Mouse (Mus musculus): ENCODE results near the gene Gm17606.
"Not testable (repeated sequence)": the region's sequence is repeated elsewhere in the genome, so short reads cannot be mapped to it uniquely, and the experiment has no call there.

Gm17606 gene

DNA sequence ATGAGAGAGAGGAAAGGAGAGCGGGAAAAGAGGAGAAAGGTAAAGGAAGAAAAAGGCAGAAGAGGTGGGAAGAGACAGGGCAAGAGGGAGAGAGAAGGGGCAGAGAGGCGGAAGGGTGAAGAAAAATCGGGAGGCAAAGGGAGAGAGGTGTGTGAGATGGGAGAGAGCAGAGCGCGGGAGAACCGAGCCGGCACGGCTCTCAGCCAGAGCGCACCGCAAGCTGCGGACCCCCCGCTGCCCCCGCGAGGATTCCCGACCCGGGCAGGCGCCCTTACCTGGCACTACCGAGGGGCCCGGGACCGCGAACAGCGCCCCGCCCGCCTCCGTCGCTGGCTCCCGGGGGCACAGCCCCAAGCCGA is at the start of gene Gm17606:
Gm17606 (plus strand) TSS at position 7 of the 359 bp plus-strand sequence.
- in situ Hi-C loops (cut with MboI): no loop called here

DNA sequence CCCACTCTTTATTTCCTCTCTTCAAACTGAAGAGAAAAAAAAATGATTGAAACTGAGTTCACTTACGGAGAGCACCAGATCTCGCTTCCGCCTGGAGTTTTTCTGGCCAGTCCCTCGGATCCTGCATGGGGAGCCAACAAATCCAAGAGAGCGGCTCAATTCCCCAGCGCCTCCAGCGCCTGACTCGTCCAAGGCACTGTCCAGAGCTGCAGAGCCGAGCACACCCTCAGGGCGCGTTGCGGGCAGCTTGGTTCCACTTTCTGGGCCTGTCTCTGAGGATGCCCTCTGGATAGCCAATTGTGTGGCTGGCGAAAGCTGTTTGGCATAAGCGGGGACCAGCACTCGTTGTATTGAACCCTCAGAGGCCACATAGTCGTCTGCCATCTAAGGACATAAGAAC is 49.7 kb upstream of the Gm17606 start:
- in situ Hi-C loops (cut with MboI): no loop called here

DNA sequence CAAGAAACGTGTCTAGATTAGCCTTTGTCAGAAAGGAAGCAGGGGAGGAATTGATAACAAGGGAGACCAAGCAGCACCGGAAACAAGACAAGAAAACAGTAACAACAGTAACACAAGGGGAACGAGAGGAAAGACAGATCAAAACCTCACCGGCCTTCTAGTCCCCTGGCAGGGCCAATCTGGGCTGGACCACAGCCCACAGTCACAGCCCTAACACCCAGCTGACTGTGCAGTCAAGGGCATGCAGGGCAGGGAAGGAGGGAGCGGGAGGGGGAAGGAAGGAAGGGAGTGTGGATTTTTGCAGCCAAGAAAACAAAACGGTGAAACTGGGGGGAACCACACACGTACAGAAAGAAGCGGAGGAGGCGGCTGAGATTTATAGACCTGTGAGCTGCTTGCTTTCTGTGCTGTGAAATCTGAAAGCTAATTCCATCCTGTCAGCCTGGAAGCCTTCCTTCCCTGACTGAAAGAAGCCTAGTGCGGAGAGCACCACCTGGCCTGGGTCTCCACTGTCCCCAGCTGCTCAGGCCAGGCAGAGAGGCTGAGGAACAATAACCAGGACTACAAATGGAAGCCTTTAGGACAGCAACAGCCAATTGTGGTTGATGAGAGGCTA is 48.3 kb upstream of the Gm17606 start:
- in situ Hi-C loops (cut with MboI): no loop called here

DNA sequence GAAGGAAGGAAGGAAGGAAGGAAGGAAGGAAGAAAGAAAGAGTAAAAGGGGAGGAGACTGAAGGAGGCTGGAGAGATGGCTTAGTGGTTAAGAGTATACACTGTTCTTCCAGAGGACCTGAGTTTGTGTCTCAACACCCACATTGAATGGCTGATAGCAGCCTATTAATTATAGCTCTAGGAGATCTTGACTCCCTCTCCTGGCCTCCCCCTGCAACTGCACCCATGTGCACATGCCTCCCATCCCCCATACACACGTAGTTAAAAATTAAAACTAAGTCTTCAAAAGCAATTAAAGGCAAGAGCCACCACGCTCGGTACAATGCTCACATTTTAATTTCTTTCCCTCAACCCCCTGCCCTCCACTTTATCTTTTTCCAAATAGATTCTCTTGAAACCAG is 46.7 kb upstream of the Gm17606 start:
- in situ Hi-C loops (cut with MboI): no loop called here

DNA sequence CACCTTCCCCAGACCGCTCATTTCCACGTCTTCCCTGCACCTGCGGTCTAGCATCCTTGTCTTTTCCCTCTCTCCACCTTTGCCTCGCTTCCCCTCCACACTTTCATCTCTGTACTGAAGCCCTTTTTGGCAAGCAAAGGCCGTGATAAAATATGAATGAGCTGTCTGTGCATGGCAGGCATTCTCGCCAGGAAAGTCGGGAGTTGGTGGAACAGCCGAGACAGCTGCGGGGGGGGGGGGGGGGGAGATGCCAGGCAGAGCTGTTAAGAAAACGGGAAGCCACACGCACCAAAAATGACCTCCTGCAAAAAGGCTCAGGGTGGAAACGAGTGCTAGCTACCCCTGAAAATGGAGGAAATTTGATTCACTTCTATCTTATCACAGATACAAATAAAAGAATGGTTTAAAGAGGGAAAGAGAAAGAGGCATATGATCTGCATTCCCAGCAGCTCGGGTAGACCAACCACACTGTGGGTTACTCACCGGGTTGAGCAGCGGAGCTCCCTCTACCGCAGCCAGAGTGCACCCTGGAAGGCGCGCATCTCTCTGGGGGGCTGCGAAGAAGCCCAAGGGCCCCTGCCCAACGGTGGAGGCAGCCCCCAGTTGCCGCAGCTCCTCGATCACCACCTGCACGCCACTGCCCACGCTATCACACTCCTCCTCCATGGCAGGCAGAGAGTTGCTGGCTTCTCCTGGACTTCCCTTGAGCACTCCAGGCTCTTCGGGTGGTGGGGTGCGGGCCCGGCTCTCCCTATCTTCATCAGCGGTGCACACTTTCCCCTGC is 45.9 kb upstream of the Gm17606 start:
- in situ Hi-C loops (cut with MboI): no loop called here

DNA sequence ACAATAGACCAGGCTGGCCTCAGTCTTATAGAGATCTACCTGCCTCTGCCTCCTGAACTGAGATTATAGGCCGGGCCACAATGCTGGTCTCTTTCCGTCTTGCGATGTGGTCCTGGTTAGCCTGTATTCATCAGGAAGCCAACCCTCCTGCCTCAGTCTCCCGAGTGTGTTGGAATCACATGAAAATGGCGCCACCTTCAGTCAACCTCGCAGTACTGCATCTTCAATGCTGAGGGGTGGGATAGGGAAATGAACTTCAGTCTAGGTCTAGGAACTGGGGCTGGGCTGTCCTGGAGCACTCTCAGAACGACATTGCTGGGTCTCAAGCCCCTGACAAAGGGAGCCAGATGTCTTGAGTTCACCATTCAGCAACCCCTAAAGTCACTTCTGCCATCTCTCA is 43.7 kb upstream of the Gm17606 start:
- in situ Hi-C loops (cut with MboI): no loop called here

DNA sequence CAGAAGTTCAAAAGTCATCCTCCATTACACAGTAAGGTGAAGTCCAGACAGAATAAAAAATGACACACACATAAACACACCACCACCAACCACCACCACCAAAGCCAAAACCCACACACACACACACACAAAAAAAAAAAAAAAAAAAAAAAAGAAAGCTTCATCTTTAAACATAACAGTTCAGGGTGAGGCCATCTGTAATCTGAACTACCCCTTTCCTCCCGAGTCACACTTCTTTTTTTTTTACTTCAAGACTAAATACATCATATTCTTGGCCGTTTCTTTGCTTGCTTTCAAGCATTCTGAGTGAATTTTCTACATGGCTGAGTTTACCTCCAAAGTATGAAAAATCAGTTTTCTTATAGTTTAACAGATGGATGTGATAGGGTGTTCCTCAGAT is 39.2 kb upstream of the Gm17606 start:
- in situ Hi-C loops (cut with MboI): no loop called here

DNA sequence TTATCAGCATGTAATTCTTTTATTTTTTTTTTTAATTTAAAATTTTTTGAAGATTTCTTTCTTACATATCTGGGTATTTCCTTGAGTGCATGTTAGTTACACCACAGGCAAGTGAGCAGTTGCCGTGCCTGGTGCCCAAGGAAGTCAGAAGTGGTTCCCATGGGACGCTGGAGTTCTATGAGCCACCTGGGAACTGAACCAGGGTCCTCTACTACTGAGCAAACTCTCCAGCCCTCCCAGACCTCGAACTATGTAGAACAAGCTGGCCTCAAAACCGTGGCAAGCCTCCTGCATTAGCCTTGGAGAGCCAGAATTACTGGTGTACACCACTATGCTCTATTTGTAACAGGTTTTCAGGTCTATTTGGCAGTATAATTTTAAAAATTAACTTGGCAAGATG is 38.1 kb upstream of the Gm17606 start:
- in situ Hi-C loops (cut with MboI): no loop called here

DNA sequence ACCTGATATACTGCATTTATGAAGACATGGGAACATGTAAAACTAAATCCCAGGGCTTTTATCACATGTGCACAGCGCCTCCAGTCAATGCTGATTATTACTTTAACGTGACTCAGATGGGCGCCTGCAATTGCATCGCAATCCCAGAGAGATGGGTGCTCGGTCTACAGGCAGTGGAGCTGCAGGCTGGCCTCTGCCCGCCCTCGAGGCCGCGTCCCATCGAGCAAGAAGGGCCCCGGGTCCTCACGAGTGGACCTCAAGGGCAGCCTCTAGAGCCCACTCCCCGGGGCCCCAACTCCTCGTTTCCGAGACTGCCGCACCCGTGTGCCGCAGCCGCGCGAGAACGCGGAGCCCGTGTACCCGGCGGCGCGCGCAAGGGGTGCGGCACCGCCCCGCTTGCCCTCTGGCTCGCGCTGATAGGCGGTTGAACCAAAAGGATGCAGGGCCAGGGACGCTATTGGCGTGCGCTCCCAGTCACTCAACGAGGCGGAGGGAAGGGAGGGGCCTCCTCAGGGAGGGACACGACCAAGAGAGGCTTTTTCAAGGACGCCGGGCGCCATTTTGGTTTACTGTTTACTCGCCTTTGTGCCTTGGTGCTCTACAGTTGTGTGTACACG is 37.6 kb upstream of the Gm17606 start:
- in situ Hi-C loops (cut with MboI): no loop called here

DNA sequence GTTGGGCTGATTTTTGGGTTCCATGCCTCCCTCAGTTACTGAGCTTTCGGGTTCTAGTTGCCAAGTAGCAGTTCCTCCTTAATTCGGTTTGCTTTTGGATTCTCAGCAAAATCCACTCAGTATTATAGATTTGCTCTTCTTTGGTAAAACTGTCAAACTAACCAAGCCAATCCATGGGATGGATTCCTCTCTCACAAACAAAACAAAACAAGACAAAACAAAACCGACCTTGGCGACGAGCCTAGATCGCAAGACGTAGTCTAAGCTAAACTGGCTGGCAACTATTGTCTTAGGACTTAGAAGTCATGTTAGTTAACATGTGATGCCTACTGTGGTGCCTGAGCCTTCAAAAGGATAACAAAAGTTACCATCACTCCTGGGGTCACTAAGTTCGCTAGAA is 37.1 kb upstream of the Gm17606 start:
- in situ Hi-C loops (cut with MboI): no loop called here

DNA sequence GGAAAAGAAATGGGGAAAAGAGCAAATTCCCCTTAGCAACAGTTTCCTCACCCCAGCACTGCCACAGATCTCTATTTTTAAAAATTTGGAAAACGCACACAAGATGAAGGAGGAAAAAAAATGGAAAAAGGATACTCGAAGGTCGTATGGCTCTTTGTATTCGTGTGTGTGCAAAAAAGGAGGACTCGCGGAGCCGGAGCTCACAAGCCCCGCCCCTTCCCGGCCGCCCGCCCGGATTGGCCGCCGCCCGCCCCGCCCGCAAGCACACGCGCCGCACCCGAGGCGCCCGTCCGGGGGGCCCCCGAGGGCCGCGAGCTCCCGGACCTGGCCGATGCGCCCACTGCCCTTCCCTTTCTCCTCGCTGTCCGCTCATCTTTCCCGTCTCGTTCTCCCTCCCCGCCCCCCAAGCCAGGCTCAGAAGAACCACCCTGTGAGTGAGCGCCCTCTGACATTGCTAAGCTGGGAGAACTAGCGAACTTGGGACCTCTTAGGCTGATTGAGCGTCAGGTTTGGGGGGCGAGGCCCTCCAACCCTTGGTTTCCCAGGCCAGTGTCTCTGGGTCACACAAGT is 34.9 kb upstream of the Gm17606 start, which contains the start of gene 4931414P19Rik:
4931414P19Rik (minus strand) TSS at position 242 of the 570 bp plus-strand sequence.
- in situ Hi-C loops (cut with MboI): no loop called here

DNA sequence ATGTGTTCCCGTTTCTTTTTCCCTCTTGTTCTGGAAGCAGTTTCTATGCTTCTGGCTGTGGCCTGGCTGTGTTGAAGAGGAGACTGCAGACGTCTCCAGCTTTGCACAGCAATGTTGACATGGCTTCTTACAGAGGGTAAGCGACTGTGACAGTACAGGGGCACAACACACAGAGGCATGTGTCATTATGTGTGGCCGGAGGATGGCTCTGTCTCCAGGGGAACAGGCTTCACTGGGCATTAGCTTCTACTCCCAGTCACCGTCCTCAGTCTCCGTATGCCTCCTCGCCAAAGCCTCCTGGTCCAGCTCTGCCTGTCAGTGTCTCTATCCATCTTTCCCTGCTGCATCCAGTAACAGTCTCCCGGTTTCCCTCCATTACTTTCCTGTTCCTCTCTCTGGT is 33.5 kb upstream of the Gm17606 start:
- in situ Hi-C loops (cut with MboI): no loop called here

DNA sequence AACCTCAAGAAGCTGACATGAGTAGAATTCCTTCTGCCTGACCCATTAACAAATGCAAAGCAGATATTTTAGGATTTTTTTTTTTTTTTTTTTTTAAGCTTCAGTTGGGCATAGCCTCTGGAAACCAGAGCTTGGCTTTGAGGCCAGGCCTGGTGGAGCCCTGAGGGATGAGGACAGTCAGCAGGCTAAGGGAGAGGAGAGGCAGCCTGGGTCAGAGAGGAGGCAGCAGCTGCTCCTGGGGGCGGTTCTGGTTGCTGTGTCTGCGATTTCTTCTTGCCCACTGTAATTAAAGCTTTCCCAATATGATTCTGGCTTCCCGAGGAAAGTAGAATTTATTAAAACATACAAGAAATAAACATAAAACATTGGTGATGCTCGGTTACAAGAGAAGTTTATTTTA is 31.5 kb upstream of the Gm17606 start:
- in situ Hi-C loops (cut with MboI): no loop called here

DNA sequence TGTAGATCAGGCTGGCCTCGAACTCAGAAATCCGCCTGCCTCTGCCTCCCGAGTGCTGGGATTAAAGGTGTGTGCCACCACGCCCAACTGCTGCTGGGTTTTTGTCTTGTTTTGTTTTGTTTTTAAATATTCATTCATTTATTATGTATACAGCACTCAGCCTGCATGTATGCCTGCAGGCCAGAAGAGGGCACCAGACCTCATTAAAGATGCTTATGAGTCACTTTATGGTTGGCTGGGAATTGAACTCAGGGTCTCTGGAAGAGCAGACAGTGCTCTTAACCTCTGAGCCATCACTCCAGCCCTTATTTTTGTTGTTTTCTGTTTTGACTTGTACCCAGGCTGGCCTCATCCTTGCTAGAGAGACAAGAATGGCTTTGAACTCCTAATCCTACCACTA is 30.8 kb upstream of the Gm17606 start:
- in situ Hi-C loops (cut with MboI): no loop called here

DNA sequence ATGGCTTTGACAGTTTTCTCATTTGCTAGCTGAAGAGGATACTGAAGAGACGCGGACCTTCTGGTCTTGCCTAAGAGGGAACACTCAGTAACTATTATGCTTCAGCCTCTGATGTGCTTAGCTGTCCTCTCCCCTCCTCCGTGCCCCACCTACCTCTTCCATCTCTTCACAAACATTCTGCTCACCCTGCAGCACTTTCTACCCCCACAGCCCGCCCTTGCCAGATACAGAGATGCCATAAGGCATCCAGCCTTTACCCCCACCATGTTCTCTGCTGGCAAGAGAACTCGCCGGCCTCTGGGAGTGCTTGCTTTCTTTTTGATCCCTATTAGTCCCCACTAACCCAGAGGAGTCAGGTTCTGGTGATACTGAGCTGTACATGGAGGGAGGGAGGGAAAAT is 30.1 kb upstream of the Gm17606 start:
- in situ Hi-C loops (cut with MboI): no loop called here

DNA sequence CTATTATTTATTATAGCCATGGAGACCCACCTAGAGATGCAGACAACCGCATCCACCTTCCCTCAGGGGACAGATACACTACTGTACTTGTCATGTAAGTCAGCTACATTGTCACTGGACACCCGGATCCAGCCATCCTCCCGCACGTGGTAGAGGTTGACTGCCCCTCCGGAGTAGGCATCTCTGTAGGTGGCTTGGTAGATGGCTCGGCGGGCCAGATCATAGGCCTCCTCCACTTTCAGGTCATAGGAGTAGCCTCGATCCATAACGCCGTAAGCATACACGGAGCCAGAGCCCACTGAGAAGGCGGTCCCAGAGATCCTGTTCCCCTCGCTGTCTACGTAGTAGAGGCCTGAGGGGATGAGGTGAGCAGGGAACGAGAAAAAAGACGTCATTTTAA is 26.6 kb upstream of the Gm17606 start:
- in situ Hi-C loops (cut with MboI): not testable (repeated sequence)

DNA sequence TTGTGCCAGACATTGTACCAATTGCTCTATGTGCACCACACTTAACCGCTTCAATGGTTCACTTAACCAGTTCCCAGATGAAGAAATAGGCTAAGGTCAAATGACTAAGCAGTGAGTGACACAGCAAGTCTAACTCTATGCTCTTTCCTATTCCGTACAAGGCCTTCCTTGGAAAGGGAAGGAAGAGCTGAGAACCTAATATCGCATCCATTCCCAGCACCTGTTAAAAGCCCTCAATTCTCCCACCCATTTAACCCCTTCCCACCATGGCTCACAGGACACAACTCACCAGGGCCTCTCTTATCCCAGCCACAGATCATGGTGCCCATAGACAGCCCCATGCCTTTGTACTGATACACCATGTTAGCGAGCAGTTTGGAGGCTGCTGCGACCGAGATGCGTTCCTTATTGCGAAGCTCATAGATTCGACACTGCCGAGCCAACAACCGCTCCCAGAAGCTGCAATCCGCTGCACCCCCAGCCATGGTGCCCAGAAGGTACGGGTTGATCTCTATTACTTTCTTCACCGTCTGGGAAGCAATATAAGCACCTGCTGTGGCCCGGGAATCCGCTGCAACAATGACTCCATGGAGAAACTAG is 24.4 kb upstream of the Gm17606 start:
- in situ Hi-C loops (cut with MboI): no loop called here

DNA sequence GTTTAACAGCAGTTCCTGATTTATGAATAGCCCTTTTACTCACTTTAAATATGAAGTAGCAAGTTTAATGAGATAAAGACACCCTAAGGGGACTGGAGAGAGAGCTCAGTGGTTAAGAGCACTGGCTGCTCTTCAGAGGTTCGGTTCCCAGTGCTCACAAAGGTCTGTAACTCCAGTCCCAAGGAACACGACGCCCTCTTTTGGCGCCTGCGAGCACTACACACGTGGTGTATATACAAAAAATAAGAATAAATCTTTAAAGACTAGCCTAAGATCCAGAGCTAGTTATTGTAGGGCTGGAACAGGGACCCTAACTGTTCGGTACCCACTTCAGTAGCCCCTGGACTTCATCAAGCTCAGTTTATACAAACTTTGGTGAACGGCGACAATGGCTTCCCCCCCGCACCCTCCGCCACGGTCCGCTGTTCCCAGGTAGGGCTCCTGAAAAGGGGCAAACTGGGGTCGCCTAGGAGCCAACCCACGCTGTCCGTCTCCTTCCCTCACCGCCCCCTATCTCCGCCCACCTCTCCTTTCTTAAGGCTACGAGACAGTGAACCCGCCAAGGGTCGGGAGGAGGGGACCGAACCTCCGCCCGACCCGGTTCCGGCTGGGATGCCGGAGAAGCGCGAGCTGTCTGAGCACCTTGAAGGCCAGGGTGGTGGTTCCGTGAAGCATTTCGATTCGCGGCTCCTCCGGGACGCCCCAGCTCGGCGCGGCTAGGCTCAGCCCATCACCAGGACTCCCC is 23.4 kb upstream of the Gm17606 start:
- in situ Hi-C loops (cut with MboI): no loop called here

DNA sequence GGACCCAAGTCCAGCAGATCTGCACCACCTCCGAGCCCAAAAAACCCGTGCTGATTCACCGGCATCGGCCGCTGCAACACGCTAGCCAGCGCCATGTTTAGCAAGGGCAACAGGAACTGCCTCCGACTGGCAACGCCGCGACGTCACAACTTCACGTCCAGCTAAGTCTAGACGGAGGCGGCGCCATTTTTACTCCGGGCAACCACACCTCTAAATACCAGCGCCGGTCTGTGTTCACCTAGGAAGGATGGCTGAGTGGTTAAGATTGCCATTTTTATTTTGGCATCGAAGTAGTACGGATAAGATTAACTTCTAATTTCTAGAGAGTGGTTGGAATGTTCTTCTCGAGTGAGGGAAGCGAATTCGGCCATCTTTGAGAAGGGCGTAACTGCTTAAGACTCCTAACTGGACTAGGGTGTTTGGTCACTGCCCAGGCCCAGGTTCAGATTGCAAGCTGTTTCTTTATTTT is 22.8 kb upstream of the Gm17606 start, which contains the start of gene Psmb5:
Psmb5 (minus strand) TSS at position 126 of the 469 bp plus-strand sequence.
- in situ Hi-C loops (cut with MboI): no loop called here

DNA sequence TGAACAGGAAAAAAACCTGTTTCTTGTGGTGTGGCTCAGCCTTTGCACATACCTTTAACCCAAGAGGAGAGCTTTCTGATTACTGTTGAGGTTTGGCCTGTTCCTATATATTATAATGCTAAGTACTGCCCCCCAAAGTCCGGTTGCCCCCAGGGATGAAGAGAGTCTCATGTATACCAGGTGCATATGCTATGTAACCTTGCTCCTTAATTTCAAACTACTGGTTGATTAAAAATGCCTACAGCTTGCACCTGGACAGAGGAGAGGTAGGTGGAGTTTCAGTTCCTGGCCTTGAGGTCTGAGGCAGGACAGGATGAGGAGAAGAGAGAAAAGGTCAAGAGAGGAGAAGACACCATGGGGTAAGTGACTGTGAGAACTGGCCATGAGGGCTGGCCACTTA is 19.6 kb upstream of the Gm17606 start, which contains the start of gene Psmb11:
Psmb11 (plus strand) TSS at position 301 of the 400 bp plus-strand sequence.
- in situ Hi-C loops (cut with MboI): no loop called here

DNA sequence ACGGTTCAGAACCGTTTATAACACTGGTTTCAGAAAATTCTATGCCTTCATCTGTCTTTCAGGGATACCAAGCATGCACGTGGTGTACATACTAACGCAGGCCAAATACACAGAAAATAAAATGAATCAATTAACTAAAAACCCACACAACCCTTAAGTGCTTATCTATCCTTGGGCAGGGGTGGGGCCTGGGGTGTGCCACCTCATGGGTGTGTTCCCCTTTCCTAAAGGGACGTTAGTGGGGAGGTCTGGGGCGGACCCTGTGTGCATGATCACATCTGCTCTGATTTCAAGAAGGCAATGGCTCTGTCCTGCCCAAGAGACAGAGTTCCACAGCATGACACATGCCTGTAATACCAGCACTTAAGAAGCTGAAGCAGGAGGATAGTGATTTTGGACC is 17.4 kb upstream of the Gm17606 start:
- in situ Hi-C loops (cut with MboI): no loop called here
